Mouse (Mus musculus) hematopoietic stem cell, adult 5-6 weeks (primary cell): Measurements from ENCODE around the gene Ybx1. TPM values are rescaled to one million over a fixed set of nuclear protein-coding genes. Genes with fewer than 3 reads are reported as not detected.
"Not testable (repeated sequence)": the region's sequence is repeated elsewhere in the genome, so short reads cannot be mapped to it uniquely, and the experiment has no call there.

ENCODE experiments used
- ATAC-seq, 2 experiments: fragments of 125-278 bp in 1 of 2; replicated peaks in 1 of 2; 2 replicates each; pipeline ENCODE4 v1.8.0; 2016 to 2017; ENCODE audit warnings: inconsistent platforms in 2 of 2, mild to moderate bottlenecking in 2 of 2, moderate number of reproducible peaks in 2 of 2, low read depth in 1 of 2, moderate TSS enrichment in 1 of 2; ENCODE audit not compliant: low FRiP score in 2 of 2, poor library complexity in 2 of 2, severe bottlenecking in 2 of 2, insufficient read depth in 1 of 2, low TSS enrichment in 1 of 2
- total RNA-seq: library from RNA; stranded (forward); fragments of 172-1452, 232-1000 nt; gene quantifications from 2 replicates; pipeline ENCODE4 v1.2.3, GENCODE M21; 2017

Gene Ybx1
- total RNA-seq, 1 experiment from 2014 or later = 983 TPM

GRCm38 (mm10) chr4:119284861-119285260, 9.5 kb downstream of the Ybx1 start:
- ATAC-seq = no peak

GRCm38 (mm10) chr4:119278784-119279183, 15.6 kb downstream of the Ybx1 start:
- not testable (repeated sequence) for ATAC-seq

DNA sequence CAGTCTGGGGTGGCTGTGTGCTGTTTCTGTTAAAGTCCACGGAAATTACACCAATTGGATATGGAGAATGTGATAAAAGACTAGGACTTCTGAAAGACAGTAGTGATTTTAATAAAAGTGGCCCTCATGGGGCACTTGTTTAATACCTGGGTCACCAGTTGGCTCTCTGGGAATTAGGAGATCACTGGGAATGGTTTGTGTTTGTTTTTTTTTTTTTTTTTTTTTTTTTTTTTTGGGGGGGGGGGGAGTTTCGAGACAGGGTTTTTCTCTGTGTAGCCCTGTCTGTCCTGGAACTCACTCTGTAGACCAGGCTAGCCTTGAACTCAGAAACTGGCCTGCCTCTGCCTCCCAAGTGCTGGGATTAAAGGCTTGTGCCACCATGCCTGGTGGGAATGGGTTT, 18.7 kb downstream of the Ybx1 start:
- ATAC-seq = no peak

- no peak for ATAC-seq
Measured at GRCm38 (mm10) chr4:119275226-119275625, 19.2 kb downstream of the Ybx1 start.

DNA sequence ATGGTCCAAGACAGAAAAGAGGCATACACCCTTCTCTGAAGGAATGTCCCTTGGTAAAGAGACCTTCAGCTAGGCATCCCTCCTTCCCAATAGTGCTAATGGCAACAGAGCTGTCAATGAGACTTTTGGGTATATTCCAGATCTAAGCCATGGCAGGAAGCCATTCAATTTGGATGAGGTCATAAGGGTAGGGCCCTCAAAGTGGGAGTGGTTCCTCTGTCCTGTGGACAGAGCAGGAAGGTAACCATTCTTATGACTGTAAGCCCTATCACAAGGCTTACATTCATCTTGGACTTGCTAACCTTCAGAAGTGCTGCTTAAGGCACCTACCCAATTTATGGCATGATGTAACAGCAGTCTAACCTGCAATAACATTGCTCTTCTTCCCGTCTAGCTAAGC, 19.8 kb downstream of the Ybx1 start:
- no peak for ATAC-seq

GRCm38 (mm10) chr4:119266606-119267005, 27.8 kb downstream of the Ybx1 start:
- ATAC-seq = no peak

DNA sequence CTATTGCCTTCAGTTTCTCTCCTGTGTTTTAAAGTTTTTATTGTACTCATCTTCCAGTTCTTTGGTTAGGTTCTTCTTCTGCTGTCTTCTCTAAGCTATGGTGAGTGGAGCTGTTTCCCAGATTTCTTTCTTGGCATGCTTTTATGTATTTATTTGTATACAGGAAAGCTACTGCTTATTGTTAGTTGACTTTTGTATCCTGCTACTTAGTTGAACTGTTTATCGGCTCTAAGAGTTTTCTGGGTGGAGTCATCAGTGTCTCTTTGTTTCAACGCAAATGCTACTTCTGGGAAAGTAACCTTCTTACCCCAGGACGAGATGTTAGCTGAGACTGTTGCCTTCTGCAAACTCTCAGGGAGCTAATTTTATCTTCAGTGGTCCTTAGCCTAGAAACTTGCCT, 30.9 kb downstream of the Ybx1 start:
- ATAC-seq = no peak

DNA sequence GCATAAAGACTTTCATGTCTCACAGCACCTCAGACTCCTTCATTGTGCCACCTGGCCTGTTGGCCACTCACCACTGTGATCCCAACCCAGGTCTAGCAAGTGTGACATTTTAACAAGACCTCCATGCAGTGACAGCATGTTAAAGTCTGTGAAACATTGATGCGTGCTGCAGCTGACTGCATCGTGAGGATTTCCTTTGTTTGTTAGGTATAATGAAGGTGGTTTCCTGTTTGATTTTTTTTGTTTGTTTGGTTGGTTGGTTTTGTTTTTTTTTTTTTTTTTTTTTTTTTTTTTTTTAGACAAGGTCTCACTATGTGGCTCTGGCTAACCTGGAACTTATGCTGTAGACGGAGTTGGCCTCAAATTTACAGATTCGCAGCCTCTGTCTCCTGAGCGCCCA, 31.9 kb downstream of the Ybx1 start:
- ATAC-seq = no peak

- no peak for ATAC-seq
Measured at GRCm38 (mm10) chr4:119261087-119261713, 33.2 kb downstream of the Ybx1 start.

DNA sequence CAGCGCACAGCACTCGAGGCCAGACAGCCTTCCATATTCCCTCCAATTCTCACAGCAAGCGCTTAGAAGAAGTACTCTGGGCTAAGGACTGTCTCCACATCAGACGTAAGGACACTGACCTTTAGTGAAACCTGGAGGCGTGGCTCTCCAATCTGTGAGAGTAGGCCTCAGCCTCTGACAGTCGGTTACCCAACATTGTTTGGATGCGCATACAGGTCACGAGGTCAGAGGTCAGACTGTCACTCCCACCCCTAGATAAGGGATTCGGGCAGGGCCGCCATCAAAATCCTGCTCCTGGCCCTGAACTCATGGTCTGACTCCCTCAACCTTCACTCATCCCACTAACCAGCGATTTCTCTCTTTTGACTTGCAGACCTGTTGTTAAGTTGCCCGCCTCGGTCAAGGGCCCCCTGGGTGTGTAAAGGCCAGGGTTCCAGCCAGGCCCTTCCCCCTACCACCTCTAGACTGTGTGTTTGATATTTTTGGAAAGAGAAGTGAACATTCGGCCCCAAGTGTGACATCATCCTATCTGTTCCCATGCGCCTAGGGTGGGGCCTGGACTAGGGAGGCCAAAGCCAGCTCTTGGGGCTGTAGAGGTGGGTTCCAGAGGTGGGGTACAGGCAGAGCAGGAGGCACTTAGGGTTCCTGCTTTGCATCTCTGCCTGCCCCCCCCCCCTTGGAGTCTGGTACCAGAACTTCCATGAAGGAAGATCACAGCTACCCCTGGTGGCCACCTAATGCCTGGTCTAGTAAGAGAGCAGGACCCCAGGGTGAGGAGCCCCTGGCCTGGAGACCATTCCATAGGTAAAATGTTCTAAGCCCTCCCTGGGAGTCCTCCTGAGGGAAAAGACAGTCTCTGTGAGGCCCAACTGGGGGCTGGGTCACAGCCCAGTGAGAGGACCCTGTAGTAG, 34.8 kb downstream of the Ybx1 start:
- ATAC-seq = no peak

DNA sequence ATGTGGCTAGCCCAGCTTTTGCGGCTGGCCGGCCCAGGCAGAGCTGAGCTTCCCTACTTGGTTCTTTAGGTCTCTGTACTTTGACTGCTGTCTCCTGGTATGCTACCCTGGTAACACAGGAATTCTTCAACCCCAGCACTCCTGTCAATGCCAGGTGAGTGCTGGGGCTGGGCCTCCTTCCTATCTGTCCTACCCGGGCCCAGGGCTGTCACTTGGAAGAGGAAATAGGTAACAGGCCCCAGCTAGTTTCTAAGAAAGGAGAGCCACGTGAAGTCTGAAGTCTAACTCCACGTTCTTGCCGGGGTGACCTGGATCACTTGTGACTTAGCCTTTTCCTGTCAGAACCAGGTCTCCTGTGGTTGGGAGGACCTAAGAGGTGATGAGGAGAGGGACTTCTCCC, 37.3 kb downstream of the Ybx1 start:
- ATAC-seq = no peak

DNA sequence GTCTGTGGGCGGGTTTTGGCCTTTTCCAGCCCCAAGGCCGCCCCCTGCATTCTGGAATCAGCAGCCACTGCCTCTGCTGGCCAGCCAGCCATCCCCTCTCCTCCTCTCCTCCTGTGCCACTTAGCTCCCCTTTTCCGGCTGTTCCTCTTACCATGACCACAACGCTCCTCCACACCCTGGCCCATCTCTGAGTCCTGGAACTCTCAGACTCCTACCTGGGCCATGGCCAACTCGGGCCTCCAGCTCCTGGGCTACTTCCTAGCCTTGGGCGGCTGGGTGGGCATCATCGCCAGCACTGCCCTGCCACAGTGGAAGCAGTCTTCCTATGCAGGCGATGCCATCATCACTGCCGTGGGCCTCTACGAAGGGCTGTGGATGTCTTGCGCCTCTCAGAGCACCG, 39.1 kb downstream of the Ybx1 start, which contains the start of gene Cldn19:
Gene Cldn19, plus strand, starts transcription at position 64 of the 400 bp plus-strand sequence.
- ATAC-seq = no peak

DNA sequence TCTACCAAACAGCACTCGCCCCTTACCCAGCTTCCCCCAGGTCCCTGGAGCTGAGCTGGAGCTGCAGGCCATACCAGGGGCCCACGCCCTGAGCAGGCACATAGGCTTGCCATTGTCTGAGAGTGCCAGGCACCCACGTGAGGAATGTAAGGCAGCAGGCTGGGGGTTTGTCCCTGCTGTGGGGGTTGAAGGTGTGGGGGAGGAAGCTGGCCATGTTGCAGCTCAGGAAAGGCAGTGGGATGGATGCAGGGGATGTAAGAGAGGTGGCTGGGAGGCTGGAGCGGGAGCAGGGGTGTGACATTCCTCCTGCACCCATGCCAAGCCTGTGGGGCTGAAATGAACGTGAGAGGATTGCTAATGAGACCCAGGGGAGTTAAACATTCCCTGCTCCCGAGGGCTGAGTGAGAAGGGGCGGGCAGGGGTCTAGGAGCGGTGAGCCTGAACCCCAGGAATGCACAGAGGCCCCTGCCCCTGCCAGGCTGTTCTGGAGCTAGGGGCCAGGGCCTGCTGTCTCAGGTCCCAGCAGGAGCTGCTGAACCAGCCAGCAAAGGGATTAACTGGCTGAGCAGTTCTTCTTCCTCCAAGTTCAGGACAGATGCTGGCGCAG, 40.3 kb downstream of the Ybx1 start:
- ATAC-seq = no peak

- ATAC-seq = no peak
Measured at GRCm38 (mm10) chr4:119252025-119252808, 42.2 kb downstream of the Ybx1 start.

- ATAC-seq = no peak
Measured at GRCm38 (mm10) chr4:119248407-119248965, 45.9 kb downstream of the Ybx1 start.

DNA sequence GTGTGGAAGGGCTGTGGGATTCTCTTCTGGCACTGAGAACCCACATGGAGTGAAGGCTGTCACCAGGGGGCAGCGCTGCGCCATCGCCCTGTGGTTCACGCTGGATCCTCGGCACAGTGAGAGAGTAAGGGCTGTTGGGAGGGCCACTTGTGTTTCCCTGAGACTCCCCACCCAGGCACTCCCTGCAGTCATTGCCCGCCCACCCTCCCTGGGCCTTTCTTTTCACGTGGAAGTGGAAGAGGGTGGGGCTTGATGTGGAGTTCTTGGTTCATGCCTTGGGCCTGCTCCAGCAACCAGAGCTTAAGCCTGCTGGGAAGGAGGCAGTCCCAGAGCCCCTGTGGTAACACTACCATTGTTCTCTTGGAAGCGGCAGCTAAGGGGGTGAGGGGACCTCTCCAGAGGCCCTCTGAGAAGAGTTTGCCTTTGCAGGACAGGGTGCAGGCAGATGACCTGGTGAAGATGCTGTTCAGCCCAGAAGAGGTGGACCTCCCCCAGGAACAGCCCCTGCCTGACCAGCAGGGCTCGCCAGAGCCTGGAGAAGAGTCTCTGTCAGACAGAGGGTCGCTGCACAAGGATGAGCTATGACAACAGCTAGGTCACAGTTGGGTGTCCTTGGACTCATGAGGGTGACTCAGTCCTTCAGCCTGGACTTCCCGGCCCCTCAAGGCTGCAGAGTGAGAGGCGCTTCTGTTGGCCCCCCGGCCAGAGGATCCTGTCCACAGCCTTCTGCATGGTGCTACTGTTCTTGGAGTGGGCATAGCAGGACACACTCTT, 46.8 kb downstream of the Ybx1 start:
- ATAC-seq = peak; percentile 71 to 78
